Mouse (Mus musculus): ENCODE results near the gene Tigd3.

Gene Tigd3

DNA sequence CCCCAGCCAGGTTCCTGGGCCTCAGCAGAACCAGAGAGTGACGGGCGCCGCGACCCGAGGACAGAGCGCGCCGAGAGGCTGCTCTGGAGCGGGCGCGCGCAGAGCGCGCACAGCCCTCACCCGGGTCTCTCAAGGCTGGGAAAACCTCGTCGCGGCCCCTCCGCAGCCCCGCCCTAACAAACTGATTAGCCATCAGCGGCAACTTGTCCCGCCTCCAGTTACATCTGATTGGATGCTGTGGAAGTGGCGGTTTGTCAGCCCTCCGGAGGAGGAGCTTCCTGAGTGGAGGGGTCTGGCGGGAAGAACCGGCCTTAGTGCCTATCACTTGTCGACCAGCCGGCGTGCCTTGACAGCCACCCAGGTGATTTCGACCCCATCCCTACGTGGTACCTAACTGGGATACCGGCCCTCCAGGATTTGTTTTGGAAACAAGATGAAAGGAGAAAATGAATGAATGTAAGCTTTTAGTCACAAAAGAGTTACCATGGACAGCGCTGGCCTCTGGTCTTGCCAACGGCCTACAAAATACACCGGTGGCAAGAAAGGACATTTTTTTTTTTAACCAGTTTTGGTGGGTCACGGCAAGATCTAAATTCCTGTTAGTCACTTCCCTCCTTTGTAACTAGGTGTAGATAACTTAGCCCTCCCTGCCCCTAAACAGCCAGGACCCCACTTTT, at the start of gene Tigd3:
Gene Tigd3 (minus strand): TSS at position 148 of the 677 bp plus-strand sequence.
- peak; percentile 93 to 94 for DNase-seq

GRCm38 (mm10) chr19:5943404-5943803, 49.5 kb upstream of the Tigd3 start:
- no peak for DNase-seq

GRCm38 (mm10) chr19:5942581-5942980, 48.6 kb upstream of the Tigd3 start:
- DNase-seq: no peak

DNA sequence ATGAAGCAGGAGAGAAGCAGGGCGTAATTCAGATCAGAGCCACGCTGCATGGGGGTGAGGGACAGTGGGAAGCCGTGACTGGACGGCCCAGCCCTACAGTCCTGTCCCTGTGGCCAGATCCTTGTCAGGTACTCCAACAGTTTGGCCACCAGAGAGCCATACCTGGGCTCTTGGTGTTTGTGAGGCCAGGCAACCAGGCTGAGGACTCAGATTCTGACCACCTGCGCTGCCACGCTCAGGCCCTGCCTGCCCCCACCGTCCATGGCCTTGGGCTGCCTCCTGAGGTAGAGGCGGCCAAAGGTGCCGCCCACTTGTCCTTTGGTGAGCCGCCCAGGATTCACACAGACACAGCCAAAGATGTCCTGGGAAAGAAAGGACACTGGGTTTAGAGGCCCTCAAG, 46.7 kb upstream of the Tigd3 start:
- DNase-seq: no peak

DNA sequence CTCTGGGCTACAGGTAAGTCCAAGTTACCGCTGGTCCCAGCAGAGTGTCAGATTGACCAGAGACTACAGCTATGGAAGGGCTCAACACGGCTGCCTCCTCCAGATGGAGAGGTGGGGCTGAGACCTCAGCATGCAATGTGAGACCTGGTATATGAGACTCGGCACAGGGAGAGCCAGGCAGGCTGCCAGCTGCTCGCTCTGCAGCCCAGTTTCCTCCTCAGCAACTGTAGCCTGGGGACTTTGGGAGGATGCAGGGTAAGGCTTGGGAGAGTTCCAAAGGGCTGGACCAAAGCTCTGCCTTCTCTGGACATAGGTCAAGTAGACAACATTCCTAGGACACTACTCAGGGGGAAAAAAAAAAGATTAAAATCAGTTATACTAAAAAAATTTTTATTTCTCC, 46.2 kb upstream of the Tigd3 start:
- DNase-seq: peak; percentile 87 to 91

- no peak for DNase-seq
Measured at GRCm38 (mm10) chr19:5939715-5940114, 45.8 kb upstream of the Tigd3 start.

DNA sequence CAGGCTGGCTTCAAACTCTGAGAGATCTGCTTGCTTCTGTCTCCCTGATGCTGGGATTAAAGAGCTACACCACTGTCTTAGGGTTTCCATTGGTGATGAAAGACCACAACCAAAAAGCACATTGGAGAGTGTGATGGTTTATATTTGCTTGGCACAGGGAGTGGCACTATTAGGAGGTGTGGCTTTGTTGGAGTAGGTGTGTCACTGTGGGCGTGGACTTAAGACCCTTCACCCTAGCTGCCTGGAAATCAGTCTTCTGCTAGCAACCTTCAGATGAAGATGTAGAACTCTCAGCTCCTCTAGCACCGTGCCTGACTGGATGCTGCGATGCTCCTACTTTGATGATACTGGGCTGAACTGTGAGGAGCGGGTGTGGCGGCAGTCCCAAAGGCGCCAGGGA, 44.6 kb upstream of the Tigd3 start:
- no peak for DNase-seq

DNA sequence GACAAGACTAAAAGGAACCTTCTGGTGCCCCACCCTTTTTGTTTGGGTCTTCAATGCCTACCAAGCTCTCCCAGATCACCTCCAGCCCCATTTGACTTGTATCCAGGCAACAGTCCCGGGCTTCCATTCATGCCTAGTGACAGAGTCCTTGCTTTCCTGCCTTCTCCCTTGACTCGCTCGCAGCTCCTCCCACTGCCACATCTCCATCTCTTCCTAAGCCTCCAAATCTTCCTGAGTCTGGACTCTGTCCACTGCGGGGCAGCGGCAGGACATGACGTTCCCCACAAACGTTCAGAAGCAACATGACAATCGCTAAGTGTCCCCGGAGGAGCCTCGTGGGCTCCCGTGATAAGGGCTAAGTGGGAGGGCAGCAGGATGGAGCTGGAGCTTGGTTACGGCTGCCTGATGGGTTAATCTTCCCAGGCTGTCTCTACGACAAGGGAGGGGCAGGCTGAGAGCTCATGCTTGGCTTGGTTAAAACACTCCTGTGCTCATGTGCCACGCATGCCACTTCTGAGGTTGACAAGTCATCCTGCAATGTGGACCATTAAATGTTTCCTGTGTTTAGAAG, 44.0 kb upstream of the Tigd3 start:
- DNase-seq: no peak

- DNase-seq: no peak
Measured at GRCm38 (mm10) chr19:5937095-5937835, 43.3 kb upstream of the Tigd3 start.

GRCm38 (mm10) chr19:5935691-5936090, 41.7 kb upstream of the Tigd3 start:
- no peak for DNase-seq

GRCm38 (mm10) chr19:5935266-5935665, 41.3 kb upstream of the Tigd3 start:
- DNase-seq: no peak

GRCm38 (mm10) chr19:5929634-5930596, 36.0 kb upstream of the Tigd3 start:
- peak; percentile 82 to 86 for DNase-seq

DNA sequence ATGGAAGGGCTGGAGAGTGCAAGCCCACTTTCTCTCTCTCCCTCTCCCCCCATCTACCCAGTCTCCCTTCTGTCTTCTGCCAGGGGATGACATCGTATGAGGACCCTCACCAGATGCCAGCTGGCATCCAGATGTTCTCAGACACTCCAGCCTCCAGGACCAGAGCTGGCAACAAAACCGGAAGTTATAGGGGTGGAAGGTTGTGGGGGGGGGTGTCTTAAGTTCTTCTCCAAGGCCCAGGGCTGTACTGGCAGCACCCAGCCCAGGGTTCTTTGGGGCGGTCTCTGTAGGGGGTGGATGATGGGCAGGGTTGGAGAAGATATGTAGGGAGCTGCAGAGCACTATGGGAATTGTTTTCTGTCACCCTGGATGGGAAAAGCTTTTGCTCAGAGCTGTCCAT, 34.6 kb upstream of the Tigd3 start:
- no peak for DNase-seq

DNA sequence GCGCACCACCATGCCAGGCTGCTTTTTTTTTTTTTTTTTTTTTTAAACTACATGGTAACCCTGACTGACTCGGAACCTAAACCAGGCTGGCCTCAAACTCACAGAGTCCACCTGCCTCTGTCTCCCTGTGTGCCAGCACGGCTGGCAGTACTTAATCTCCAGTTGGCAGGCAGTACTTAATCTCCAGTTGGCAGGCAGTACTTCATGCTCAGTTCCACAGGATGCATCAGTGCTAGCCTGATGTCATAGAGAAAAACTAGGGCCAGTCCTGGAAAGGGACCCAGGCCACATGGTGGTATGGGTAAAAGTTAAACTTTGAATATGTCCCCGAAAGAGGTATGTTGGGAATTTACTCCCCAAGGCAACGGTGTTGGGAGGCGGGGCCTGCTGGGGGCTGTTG, 34.2 kb upstream of the Tigd3 start:
- DNase-seq: no peak

- no peak for DNase-seq
Measured at GRCm38 (mm10) chr19:5927532-5927931, 33.6 kb upstream of the Tigd3 start.

DNA sequence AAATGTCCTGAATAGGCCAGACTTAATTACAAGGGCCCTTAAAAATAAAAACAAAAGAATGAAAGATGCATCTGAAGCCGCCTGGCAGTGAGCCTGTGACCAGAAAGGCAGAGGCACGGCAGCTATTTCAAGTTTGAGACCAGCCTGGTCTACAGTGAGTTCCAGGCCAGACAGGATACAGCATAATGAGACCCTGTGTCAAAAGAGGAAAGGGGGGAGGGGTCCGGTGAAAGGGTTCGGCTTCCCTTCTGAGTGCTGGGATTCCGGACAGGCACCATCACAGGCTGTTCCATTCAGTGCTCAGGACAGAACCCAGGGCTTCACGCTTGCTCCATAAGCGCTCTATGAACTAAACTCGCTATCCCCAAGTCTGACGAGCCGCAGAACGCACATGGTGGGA, 33.1 kb upstream of the Tigd3 start:
- no peak for DNase-seq

GRCm38 (mm10) chr19:5925311-5925855, 31.4 kb upstream of the Tigd3 start:
- no peak for DNase-seq

- peak; percentile 97 for DNase-seq
Measured at GRCm38 (mm10) chr19:5924713-5925093, 30.8 kb upstream of the Tigd3 start, which contains the start of gene Cdc42ep2. Gene Cdc42ep2, minus strand, starts transcription at chr19:5924816.

GRCm38 (mm10) chr19:5923990-5924712, 30.2 kb upstream of the Tigd3 start:
- DNase-seq: peak; percentile 81 to 93

- no peak for DNase-seq
Measured at GRCm38 (mm10) chr19:5922963-5923362, 29.0 kb upstream of the Tigd3 start.

- DNase-seq: no peak
Measured at GRCm38 (mm10) chr19:5922119-5922942, 28.4 kb upstream of the Tigd3 start.

Measured in kidney, adult 8-10 months (tissue).